Mouse (Mus musculus): ENCODE data around the gene Rpl5. TPM values are rescaled to one million over a fixed set of nuclear protein-coding genes. Genes with fewer than 3 reads are reported as not detected.
A peak's percentile ranks its signal among the peaks of the same experiment; 100 is the strongest.

Rpl5 gene
- polyA plus RNA-seq (2015; fragmentation: Nextera tagmentation; extraction: Ambion mirVana): 81.1 and 82.6 TPM in 2 replicates

DNA sequence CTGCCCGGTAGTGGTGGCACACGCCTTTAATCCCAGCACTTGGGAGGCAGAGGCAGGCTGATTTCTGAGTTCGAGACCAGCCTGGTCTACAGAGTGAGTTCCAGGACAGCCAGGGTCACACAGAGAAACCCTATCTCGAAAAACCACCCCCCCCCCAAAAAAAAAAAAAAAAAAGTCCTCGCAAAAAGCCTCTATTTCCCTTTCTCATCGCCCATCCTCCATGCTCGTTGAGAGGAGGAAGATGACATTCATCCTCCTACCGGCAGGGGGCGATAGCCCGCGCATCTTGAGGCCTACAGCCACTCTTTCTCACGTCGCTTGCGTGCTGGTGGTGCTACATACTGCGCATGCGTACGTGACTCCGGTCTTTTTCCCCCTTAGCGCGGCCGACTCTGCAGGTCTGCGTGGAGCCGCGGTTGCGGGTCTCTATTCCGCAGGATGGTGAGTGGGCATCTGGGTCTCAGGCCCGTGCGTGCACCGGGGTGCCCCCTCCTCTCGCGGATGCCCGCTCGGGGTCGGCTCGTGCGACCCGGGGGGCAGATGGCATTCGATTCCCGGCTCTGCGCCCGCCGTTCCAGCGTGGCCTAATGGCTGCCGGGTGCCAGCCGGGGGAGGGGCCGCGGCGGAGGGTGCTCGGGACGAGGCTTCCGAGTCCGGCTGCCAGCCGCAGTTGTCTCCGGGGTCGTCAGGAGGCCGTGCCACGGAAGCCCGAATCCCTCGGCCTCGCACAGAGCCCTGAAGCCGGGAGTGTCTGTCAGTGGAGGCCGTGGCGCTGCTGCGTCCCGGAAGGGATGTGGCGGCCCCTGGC lies at the start of gene Rpl5:
Rpl5 (plus strand) TSS at position 297 of the 808 bp plus-strand sequence.
- H3K27ac ChIP-seq (ENCODE audit: low read length): peak within 1 kb of the TSS; percentile 81
- WGBS: 3% methylated on average over 60 of the region's 66 CpGs
- H3K9me3 ChIP-seq (ENCODE audit: low read length): no peaks in the 10 kb centered on the region
- peak within 1 kb of the TSS; percentile 97 for H3K9ac ChIP-seq (replicated peaks; ENCODE audit: low read length)
- peaks cover 31% of the 10 kb centered on the region for H3K36me3 ChIP-seq (ENCODE audit: insufficient read depth, low read length)
- H3K4me1 ChIP-seq (ENCODE audit: insufficient read depth, low read length): peaks cover 14% of the 10 kb centered on the region
- no peaks in the 10 kb centered on the region for H3K27me3 ChIP-seq (ENCODE audit: insufficient read depth, low read length)
- peak within 1 kb of the TSS; percentile 75 for H3K4me2 ChIP-seq (replicated peaks; ENCODE audit: low read depth, low read length)
- H3K4me3 ChIP-seq (ENCODE audit: low read length): peak within 1 kb of the TSS; percentile 95
- peak; percentile 97 for ATAC-seq (ENCODE audit: low FRiP score, low TSS enrichment)

DNA sequence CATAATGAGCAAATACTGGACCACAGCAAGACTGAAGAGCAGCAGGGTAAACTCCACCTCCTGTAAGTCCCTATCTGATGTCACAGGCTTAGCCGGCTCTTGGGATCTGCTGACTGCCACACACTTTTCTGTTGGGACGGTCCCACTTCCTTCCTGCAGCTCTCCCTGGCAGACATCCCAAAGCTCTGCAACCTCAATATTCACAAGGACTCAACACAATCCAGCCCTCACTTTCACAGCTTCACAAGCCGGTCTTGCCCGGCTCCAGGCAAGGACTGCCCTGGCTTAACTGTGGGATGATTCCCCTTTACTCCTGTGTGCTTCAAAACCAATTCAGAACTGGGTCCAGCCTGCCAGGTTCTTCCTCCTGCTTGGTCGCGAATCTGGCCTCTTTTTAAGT lies 46.5 kb upstream of the Rpl5 start:
- 43% methylated on average over 6 of the region's 6 CpGs for WGBS
- no peak overlapping the region for H3K4me2 ChIP-seq (replicated peaks; ENCODE audit: low read depth, low read length)
- H3K4me1 ChIP-seq (ENCODE audit: insufficient read depth, low read length): peaks cover 15% of the 10 kb centered on the region; the same call in 1 of the 2 replicates
- peak; percentile 73; the same call in 1 of the 2 replicates for ATAC-seq (ENCODE audit: low FRiP score, low TSS enrichment)
- no peaks in the 10 kb centered on the region for H3K27me3 ChIP-seq (ENCODE audit: insufficient read depth, low read length)
- H3K4me3 ChIP-seq (ENCODE audit: low read length): no peak overlapping the region
- peaks cover 2% of the 10 kb centered on the region; the same call in 1 of the 2 replicates for H3K36me3 ChIP-seq (ENCODE audit: insufficient read depth, low read length)
- 0 out of 2 replicates have a peak overlapping the region, but pooled peaks have one; percentile 5 for H3K9ac ChIP-seq (replicated peaks; ENCODE audit: low read length)
- peak overlapping the region; percentile 4; the same call in 1 of the 2 replicates for H3K27ac ChIP-seq (ENCODE audit: low read length)
- no peaks in the 10 kb centered on the region for H3K9me3 ChIP-seq (ENCODE audit: low read length)

- WGBS: 73% methylated on average over 3 of the region's 3 CpGs
- Histone ChIP-seq H3K9me3 (ENCODE audit: low read length) (no peaks in the 10 kb centered on the region), H3K27ac (ENCODE audit: low read length) (no peak overlapping the region), H3K4me3 (ENCODE audit: low read length) (no peak overlapping the region), H3K36me3 (ENCODE audit: insufficient read depth, low read length) (peaks cover 2% of the 10 kb centered on the region; the same call in 1 of the 2 replicates), H3K9ac (replicated peaks; ENCODE audit: low read length) (no peak overlapping the region), H3K27me3 (ENCODE audit: insufficient read depth, low read length) (no peaks in the 10 kb centered on the region), H3K4me1 (ENCODE audit: insufficient read depth, low read length) (peaks cover 15% of the 10 kb centered on the region; the same call in 1 of the 2 replicates), H3K4me2 (replicated peaks; ENCODE audit: low read depth, low read length) (no peak overlapping the region)
- ATAC-seq (ENCODE audit: low FRiP score, low TSS enrichment): no peak
Observed at GRCm38 (mm10) chr5:107854556-107854955, 45.7 kb upstream of the Rpl5 start.

- H3K9me3 ChIP-seq (ENCODE audit: low read length): no peaks in the 10 kb centered on the region
- H3K27me3 ChIP-seq (ENCODE audit: insufficient read depth, low read length): no peaks in the 10 kb centered on the region
- peaks cover 15% of the 10 kb centered on the region; the same call in 1 of the 2 replicates for H3K4me1 ChIP-seq (ENCODE audit: insufficient read depth, low read length)
- H3K36me3 ChIP-seq (ENCODE audit: insufficient read depth, low read length): no peaks in the 10 kb centered on the region
- ATAC-seq (ENCODE audit: low FRiP score, low TSS enrichment): no peak
- H3K9ac ChIP-seq (replicated peaks; ENCODE audit: low read length): no peak overlapping the region
- no peak overlapping the region for H3K4me3 ChIP-seq (ENCODE audit: low read length)
- H3K27ac ChIP-seq (ENCODE audit: low read length): no peak overlapping the region
- WGBS: 80% methylated on average over 2 of the region's 2 CpGs
- H3K4me2 ChIP-seq (replicated peaks; ENCODE audit: low read depth, low read length): no peak overlapping the region
Observed at GRCm38 (mm10) chr5:107855546-107855945, 44.8 kb upstream of the Rpl5 start.

- 43% methylated on average over 2 of the region's 2 CpGs for WGBS
- no peak overlapping the region for H3K4me2 ChIP-seq (replicated peaks; ENCODE audit: low read depth, low read length)
Observed at GRCm38 (mm10) chr5:107858963-107859362, 41.3 kb upstream of the Rpl5 start.

GRCm38 (mm10) chr5:107863971-107864370 lies 36.3 kb upstream of the Rpl5 start:
- WGBS: 84% methylated on average over 3 of the region's 3 CpGs

More at GRCm38 (mm10) chr5:107858963-107859362, 41.3 kb upstream of the Rpl5 start:
- Histone ChIP-seq H3K9me3 (ENCODE audit: low read length) (no peaks in the 10 kb centered on the region), H3K36me3 (ENCODE audit: insufficient read depth, low read length) (no peaks in the 10 kb centered on the region), H3K27ac (ENCODE audit: low read length) (no peak overlapping the region), H3K4me1 (ENCODE audit: insufficient read depth, low read length) (peaks cover 9% of the 10 kb centered on the region), H3K9ac (replicated peaks; ENCODE audit: low read length) (no peak overlapping the region), H3K27me3 (ENCODE audit: insufficient read depth, low read length) (no peaks in the 10 kb centered on the region), H3K4me3 (ENCODE audit: low read length) (no peak overlapping the region)
- no peak for ATAC-seq (ENCODE audit: low FRiP score, low TSS enrichment)

GRCm38 (mm10) chr5:107866127-107867126 lies 33.9 kb upstream of the Rpl5 start:
- Histone ChIP-seq H3K4me1 (ENCODE audit: insufficient read depth, low read length) (peaks cover 16% of the 10 kb centered on the region), H3K4me2 (replicated peaks; ENCODE audit: low read depth, low read length) (peak overlapping the region; percentile 15; the same call in 1 of the 2 replicates), H3K9ac (replicated peaks; ENCODE audit: low read length) (no peak overlapping the region), H3K27me3 (ENCODE audit: insufficient read depth, low read length) (no peaks in the 10 kb centered on the region), H3K36me3 (ENCODE audit: insufficient read depth, low read length) (no peaks in the 10 kb centered on the region), H3K4me3 (ENCODE audit: low read length) (peak overlapping the region; percentile 2; the same call in 1 of the 2 replicates), H3K27ac (ENCODE audit: low read length) (peak overlapping the region; percentile 40; the same call in 1 of the 2 replicates), H3K9me3 (ENCODE audit: low read length) (no peaks in the 10 kb centered on the region)
- no peak for ATAC-seq (ENCODE audit: low FRiP score, low TSS enrichment)
- WGBS: 65% methylated on average over 2 of the region's 2 CpGs

More at GRCm38 (mm10) chr5:107863971-107864370, 36.3 kb upstream of the Rpl5 start:
- H3K9ac ChIP-seq (replicated peaks; ENCODE audit: low read length): no peak overlapping the region
- no peaks in the 10 kb centered on the region for H3K36me3 ChIP-seq (ENCODE audit: insufficient read depth, low read length)
- no peaks in the 10 kb centered on the region for H3K27me3 ChIP-seq (ENCODE audit: insufficient read depth, low read length)
- peaks cover 16% of the 10 kb centered on the region for H3K4me1 ChIP-seq (ENCODE audit: insufficient read depth, low read length)
- H3K4me2 ChIP-seq (replicated peaks; ENCODE audit: low read depth, low read length): no peak overlapping the region
- no peak for ATAC-seq (ENCODE audit: low FRiP score, low TSS enrichment)
- H3K27ac ChIP-seq (ENCODE audit: low read length): no peak overlapping the region
- H3K4me3 ChIP-seq (ENCODE audit: low read length): no peak overlapping the region
- H3K9me3 ChIP-seq (ENCODE audit: low read length): no peaks in the 10 kb centered on the region

GRCm38 (mm10) chr5:107867970-107868904 lies 32.1 kb upstream of the Rpl5 start:
- Histone ChIP-seq H3K36me3 (ENCODE audit: insufficient read depth, low read length) (no peaks in the 10 kb centered on the region), H3K4me2 (replicated peaks; ENCODE audit: low read depth, low read length) (peak overlapping the region; percentile 53), H3K4me1 (ENCODE audit: insufficient read depth, low read length) (peaks cover 16% of the 10 kb centered on the region), H3K27ac (ENCODE audit: low read length) (peak overlapping the region; percentile 95), H3K27me3 (ENCODE audit: insufficient read depth, low read length) (no peaks in the 10 kb centered on the region), H3K9ac (replicated peaks; ENCODE audit: low read length) (peak overlapping the region; percentile 97), H3K9me3 (ENCODE audit: low read length) (no peaks in the 10 kb centered on the region), H3K4me3 (ENCODE audit: low read length) (peak overlapping the region; percentile 74)
- ATAC-seq (ENCODE audit: low FRiP score, low TSS enrichment): peak; percentile 78
- WGBS: under 1% methylated on average over 68 of the region's 82 CpGs
